Mouse (Mus musculus) granulocyte monocyte progenitor cell, adult 5-6 weeks (primary cell): ENCODE results near the gene Ankrd53. TPM values are rescaled to one million over a fixed set of nuclear protein-coding genes. Genes with fewer than 3 reads are reported as not detected.

Source experiments
- ATAC-seq: replicated peaks from 2 replicates; pipeline ENCODE4 v1.8.0; 2016; ENCODE audit warnings: mild to moderate bottlenecking, moderate TSS enrichment, inconsistent platforms; ENCODE audit not compliant: poor library complexity, severe bottlenecking
- total RNA-seq, 2 experiments: library from RNA; stranded (forward) in 1 of 2; stranded (reverse) in 1 of 2; fragments of 200-712, 200-1000 nt in 1 of 2; fragments of >200 nt in 1 of 2; fragmentation: Nextera tagmentation in 1 of 2; gene quantifications; 2 replicates each; pipeline ENCODE4 v1.2.3; 2014 to 2017

Gene Ankrd53
- total RNA-seq (2014; fragmentation: Nextera tagmentation): 0.41 TPM in 1 of 2 replicates, not detected in the other
- total RNA-seq (2017): not detected in 2 replicates

DNA sequence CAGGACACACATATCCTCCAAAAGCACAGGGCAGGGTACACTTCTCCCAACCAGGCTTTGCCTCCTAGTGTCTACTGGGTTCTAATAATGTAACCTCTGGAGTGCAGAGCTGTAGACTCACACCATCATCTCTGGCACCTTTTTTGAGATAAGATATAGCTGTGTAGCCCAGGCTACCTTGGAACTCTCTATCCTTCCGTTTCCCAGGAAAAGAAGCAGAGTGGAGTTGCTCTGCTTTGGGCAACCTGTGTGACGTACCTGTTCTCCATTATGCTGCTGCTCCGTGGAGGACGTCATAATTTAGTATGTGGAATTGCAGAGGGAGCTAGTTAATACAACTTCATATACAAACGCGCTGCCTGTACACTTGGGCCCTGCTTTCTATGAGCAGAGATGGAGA, at the start of gene Ankrd53:
TSS of gene Ankrd53 (plus strand) at position 301 of the 400 bp plus-strand sequence.
- no peak for ATAC-seq

- no peak for ATAC-seq
Observed at GRCm38 (mm10) chr6:83713271-83714136, 48.9 kb upstream of the Ankrd53 start.

- no peak for ATAC-seq
Observed at GRCm38 (mm10) chr6:83714221-83715123, 48.0 kb upstream of the Ankrd53 start.

- ATAC-seq: no peak
Observed at GRCm38 (mm10) chr6:83715461-83716196, 46.8 kb upstream of the Ankrd53 start.

GRCm38 (mm10) chr6:83717026-83717425, 45.4 kb upstream of the Ankrd53 start:
- ATAC-seq: no peak

DNA sequence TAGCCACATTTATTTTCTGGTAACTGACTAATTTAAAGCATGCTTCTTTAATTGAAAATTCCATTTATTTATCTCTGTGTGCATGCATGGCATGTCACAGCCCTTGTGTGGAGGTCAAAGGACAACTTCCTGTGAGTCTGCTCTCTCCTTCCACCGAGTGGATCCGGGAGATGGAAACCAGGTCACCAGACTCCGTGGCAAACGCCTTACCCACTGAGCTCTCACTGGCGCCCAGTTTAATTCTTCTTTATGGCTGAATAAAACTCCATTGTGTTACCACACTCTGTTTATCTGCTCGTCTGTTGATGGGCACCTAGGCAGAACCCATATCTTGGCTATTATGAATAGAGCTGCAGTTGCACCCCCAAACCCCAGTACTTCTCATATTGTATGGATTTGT, 39.9 kb upstream of the Ankrd53 start:
- ATAC-seq: no peak

- 0 out of 2 replicates have a peak, but pooled peaks have one; percentile 41 for ATAC-seq
Observed at GRCm38 (mm10) chr6:83727178-83727577, 35.3 kb upstream of the Ankrd53 start.

DNA sequence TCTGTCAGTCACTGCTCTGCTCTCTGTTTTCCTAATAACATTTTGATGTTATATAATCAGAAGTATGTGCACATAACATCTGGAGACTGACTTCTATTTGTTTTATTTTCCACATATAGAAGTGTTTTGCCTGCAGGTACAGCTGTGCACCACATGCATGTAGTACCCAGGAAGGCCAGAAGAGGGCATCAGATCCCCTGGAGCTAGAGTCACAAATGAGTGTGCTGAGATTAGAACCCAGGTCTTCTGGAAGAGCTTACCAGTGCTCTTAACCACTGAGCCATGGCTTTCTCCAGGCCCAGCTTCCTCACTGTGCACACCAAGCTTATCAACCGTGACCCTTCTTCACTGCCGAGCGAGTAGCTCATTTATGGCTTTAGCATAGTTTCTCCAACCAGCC, 34.0 kb upstream of the Ankrd53 start:
- peak; percentile 48; the same call in 1 of the 2 replicates for ATAC-seq

DNA sequence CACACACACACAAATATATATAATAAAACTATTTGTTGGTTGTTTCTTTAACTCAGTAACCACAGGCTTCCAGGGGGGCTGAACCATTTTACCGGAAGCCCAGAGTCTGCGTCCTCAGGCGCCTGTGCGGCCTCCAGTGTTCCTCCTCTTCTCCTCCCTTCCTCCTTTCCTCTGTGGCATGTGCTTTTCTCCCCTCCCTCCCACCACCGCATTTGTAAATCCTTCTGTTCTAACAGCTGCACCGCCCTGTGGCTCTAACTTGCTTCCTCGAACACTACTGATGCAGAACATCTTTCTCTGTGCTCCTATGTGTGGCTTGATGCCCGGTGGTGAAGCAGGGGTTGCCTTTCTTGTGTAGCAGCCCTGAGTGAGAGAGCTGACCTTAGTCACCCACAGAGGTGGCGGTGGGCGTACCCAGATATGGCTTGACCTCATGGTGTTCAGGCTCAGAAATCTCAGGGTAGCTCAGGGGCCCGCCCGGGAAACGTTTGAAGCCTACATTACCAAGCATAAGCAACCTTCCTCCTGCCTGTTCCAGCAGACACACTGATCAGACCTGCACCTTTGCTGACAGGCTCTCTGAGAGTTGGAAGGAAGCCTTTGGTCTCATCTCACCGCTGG, 33.0 kb upstream of the Ankrd53 start:
- ATAC-seq: 0 out of 2 replicates have a peak, but pooled peaks have one; percentile 20

GRCm38 (mm10) chr6:83731128-83731527, 31.3 kb upstream of the Ankrd53 start:
- peak; percentile 76 for ATAC-seq

DNA sequence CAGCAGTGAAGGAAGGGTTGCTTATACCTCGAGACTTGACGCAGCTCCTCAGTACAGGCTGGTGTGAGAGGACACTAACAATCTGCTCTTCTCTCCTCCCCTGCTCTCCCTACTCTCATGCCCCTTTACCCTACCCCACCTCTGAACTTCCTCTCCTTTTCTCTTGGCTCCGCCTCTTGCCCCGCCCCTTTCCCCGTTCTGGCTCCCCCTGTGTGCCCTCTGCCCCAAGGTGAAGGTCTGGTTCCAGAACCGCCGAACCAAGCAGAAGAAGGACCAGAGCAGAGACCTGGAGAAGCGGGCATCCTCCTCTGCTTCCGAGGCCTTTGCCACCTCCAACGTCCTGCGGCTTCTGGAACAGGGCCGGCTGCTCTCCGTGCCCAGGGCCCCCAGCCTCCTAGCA, 25.1 kb upstream of the Ankrd53 start:
- peak; percentile 42 for ATAC-seq

GRCm38 (mm10) chr6:83738596-83738995, 23.8 kb upstream of the Ankrd53 start:
- no peak for ATAC-seq

DNA sequence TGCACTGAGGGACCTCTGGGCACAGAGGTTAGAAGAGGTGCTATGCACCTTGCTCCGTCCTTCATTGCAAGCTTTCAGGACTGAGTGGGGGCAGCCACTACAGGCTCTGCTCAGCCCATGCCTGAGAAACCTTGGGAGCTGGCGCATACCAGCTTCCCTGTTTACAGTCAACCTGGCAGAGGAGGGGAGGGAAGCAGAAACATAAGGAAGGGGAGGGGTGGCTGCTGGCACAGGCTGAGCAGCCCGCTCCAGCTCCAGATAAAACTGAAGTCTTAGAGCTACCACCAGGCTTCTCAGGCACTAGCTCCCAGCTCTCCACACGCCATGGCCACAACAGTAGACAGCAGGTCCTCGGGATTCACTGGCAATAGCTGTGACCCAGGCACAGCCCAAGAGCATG, 19.7 kb upstream of the Ankrd53 start, which contains the start of gene Atp6v1b1:
TSS of gene Atp6v1b1 (plus strand) at position 230 of the 400 bp plus-strand sequence.
- no peak for ATAC-seq

DNA sequence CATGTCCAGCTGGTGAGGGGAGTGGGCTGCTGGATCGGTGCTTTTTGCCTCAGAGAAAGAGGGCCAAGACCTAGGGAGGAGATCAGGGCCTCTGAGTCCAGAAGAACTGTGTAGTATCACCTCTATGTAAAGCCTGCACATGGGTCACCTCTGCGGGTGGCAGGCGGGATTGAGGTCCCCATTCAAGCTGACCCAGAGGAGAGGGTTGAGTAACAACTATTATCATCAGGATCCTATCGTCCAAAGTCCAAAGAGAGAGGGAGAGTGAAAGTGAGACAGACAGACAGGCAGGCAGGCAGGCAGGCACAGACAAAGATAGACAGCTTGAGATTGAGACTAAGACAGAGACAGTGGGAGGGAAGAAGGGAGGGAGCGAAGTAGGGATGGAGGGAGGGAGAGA, 19.2 kb upstream of the Ankrd53 start:
- no peak for ATAC-seq

DNA sequence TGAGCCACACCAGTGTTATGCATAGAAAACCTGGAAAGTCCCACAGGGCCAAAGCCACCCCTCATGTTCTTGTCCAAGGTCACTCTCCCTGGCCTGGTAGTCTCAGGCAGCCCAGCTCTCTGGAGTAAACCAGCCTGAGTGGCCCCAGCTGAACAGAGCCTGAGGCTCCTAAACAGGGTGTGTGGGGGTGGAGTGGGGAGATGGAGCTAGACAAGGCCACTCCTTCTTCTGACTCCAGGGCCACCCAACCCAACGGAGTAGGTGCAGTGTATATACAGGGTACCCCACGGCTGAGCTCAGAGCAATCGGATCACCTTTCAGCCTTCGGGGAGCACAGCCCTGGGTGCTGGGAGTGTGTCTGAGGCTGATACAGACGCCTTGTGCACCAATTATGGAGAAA, 18.3 kb upstream of the Ankrd53 start:
- no peak for ATAC-seq

GRCm38 (mm10) chr6:83744557-83744956, 17.9 kb upstream of the Ankrd53 start:
- no peak for ATAC-seq

- ATAC-seq: no peak
Observed at GRCm38 (mm10) chr6:83745466-83745865, 17.0 kb upstream of the Ankrd53 start.

- no peak for ATAC-seq
Observed at GRCm38 (mm10) chr6:83749286-83749685, 13.2 kb upstream of the Ankrd53 start.

DNA sequence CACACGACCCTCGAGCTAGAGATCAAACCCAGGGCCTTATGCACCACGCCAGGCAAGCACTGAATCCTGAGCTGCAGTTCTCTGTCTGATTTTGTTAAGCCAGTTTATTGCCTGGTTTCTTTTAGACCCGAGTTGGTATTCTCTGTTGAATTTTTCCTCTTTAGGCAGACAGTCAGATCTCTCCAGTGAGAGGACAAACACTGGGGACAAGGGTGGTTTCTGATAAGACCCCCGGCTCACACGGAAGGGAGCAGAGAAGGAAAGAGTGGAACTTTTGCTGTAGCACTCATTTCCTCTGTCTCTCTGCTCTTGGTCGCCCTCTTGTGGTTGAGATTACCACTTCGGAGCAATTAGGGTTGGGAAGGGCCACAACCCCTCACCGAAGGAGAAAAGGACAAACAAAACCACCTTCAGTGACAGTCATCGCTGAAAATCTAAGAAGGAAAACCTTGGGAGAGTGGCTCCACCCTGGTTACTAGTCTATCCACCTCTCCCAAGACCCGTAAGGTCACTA, 12.2 kb upstream of the Ankrd53 start:
- peak; percentile 81 for ATAC-seq
